Mouse (Mus musculus) left cerebral cortex, adult 18-20 months (tissue): Measurements from ENCODE around the gene Herc4. TPM values are rescaled to one million over a fixed set of nuclear protein-coding genes. Genes with fewer than 3 reads are reported as not detected.

Experiments
- DNase-seq, 2 experiments: peaks; one replicate each; pipeline ENCODE4 v3.0.0; 2021 to 2022; ENCODE audit warnings: low spot score in 2 of 2, mixed read lengths in 1 of 2
- long read RNA-seq, 2 experiments: library from polyadenylated mRNA; stranded (forward); transcript quantifications; one replicate each; pipeline ENCODE4 v2.0.0; 2021
- total RNA-seq, 2 experiments: library from RNA; stranded (reverse); gene quantifications; 2 replicates each; pipeline ENCODE4 v1.2.3; 2021

Herc4 gene
- 10 to 100 TPM; 52.9 to 53.9 TPM for total RNA-seq
- long read RNA-seq, experiment 1, transcript Herc4-208 (26 exons, 3,914 nt): major isoform, 13 of 19 reads
- long read RNA-seq, experiment 1, partial matches to known transcripts: 1 of 19 reads
- long read RNA-seq, experiment 1, other reads (novel, unspliced or antisense): 3 of 19 reads
- long read RNA-seq, experiment 2, transcript Herc4-208 (26 exons, 3,914 nt): major isoform, 7 of 21 reads
- long read RNA-seq, experiment 2, partial matches to known transcripts: 4 of 21 reads
- long read RNA-seq, experiment 2, other reads (novel, unspliced or antisense): 6 of 21 reads

DNA sequence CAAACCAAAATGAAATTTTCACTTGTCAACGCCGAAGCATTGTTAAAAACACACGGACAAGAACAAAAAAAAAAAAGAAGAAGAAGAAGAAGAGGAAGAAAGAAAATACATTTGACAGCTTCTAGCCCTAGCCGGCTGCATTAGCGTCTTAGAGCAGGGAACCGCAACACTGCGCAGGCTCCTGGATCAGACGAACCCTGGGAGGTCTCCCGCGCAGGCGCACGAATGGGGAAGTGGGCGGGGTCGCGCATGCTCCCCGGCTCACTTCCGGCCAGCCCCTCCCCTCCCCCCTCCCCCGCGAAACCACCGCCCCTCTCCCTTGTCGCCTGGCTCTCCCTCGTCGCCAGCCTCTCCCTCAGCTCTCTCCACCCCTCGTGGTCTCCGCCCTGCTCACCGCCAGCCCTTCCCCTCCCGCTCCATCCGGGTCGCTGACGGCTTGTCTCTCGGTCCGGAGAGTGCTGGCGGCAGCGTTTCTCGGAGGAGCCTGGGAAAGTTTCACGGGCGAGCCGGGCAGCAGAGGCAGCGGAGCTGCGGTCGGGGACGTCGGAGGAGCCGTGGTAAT, at the start of gene Herc4:
Herc4 (plus strand) TSS at position 318 of the 562 bp plus-strand sequence.
- DNase-seq: peak; percentile 94 to 95

DNA sequence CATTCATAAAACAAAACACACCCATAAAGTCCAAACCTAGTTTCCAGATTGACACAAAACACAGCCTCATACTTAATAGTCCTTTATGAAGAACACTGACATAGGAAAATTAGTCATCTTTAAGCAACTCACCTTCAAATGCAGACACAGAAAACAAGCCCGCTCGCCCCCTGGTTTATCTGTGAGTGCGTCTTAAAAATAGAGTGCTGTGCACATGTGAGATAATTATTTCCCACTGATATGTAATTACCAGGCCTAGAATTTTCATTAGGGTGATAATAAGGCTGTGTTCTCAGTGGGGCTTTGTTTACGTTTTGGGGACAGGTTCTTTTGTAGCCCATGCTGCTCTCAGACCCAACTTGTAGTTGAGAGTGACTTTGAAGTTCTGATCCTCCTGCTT, 44.6 kb upstream of the Herc4 start:
- no peak for DNase-seq

DNA sequence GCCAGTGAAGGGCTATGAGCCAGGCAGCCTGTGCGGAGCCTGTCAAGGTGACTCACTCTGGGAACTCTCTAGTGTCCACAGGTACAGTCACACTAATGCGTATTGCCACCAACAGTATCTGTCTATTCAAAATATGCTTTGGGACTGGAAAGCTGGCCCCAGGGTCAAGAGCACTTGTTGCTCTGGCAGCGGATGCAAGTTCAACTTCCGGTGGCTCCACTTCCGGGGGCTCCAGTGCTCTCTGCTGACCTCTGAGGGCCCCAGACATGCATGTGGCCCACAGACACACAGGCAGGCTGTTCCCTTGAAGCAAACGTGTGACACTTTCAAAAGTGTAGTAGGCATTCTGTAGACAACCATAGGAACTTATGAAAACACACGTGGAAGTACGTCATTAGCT, 42.1 kb upstream of the Herc4 start:
- DNase-seq: no peak

DNA sequence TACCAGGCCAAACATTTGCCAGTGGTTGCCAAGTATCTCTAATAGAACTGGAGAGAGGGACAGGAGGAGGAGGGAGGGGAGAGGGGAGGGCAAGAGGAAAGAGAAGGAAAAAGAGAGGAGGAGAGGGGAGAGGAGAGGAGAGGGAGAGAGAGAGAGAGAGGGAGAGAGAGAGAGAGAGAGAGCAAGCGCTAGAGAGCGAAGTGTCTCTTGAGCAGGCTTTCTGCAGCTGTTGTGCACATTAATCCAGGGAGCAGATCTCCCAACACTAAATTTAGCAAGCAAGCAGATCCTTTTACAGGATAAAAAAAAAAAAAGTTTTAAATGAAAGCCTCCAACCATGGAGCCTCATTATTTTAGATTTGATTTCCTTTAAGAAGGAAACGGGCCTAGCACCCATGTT, 40.6 kb upstream of the Herc4 start:
- DNase-seq: no peak

GRCm38 (mm10) chr10:63203728-63204127, 39.9 kb upstream of the Herc4 start, which contains the start of gene Mypn:
Gene Mypn, minus strand, starts transcription at chr10:63203952.
- DNase-seq: no peak

- no peak for DNase-seq
These were observed 34.7 kb upstream of the Herc4 start for GRCm38 (mm10) chr10:63208871-63209270.

GRCm38 (mm10) chr10:63221081-63221783, 22.4 kb upstream of the Herc4 start:
- peak in 1 of 2 experiments; percentile 7 for DNase-seq

DNA sequence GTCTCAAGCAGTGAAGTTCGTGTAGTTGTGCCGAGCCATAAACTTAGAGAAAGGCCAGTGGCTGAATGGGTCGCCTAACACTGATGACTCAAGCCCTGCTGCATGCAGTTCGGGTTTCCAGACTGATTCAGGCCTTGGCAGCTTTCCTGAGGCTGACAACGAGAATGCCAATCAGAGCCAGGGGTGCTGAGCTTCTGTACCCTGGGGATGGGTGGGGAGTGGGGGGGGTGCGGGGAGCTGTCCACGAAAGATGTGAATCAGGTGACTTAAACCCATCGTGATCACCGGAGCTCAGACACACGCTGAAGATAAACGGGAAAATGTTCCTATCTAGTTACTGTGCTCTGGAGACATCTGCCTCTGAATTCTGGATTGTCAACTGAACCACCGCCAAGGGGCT, 19.3 kb upstream of the Herc4 start:
- DNase-seq: no peak

DNA sequence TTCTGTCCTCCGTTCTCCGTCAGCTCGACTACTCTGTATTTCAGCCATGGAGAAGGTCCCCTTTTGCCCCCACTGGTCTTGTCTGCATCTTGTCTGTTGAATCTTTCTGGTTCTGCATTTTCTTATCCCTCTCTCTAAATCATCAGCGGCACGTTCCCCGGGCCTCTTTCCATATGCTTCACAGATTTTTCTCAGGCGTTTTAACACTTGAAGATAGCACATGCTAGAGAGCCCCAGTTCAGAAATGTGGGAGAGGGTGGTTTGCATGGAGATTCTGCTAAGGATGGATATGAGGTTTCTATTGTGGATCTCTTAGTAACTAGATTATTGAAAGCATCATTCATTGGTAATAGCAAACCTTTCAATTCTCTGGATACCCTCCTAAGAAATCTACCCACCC, 13.3 kb upstream of the Herc4 start:
- no peak for DNase-seq

- DNase-seq: peak; percentile 12 to 28
These were observed 12.8 kb upstream of the Herc4 start for GRCm38 (mm10) chr10:63230854-63231253.

- DNase-seq: no peak
These were observed 12.0 kb upstream of the Herc4 start for GRCm38 (mm10) chr10:63231630-63232029.

DNA sequence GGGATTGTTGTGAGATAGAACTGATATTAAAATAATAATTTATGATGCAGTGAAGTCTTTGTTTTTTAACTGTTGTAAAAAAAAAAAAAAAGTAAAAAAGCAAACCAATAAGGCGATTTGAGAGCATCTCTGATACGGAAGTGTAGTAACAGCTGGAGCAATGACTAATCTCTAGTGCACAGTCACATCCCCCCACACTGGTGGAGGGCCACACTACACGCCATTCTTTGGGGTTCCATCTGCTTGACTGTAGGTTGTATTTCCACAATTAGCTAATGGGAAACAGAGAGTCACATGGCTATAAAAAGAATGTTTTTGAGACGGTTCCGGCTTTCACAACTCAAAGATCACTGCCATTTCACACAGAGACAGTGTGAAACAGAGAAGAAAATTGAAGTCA, 9.5 kb upstream of the Herc4 start:
- no peak for DNase-seq

- DNase-seq: no peak
These were observed 7.7 kb upstream of the Herc4 start for GRCm38 (mm10) chr10:63235889-63236288.

DNA sequence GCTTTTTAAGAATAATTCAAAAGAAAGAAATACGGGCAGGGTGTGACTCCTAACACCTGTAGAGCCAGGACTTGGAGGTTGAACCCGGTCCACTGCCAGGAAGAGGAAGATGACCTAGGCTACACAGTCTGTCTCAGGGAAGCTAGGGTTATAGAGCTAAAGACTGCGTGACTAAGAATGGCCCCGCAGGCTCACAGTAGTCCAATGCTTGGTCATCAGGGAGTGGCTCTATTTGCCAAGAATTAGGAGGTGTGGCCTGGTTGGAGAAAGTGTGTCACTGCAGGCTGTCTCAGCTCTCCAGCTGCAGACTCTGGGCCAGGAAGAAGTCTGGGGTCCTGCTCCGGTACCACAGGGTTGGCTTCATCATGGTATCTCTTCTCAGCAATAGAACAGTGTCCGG, 6.9 kb upstream of the Herc4 start:
- DNase-seq: no peak

DNA sequence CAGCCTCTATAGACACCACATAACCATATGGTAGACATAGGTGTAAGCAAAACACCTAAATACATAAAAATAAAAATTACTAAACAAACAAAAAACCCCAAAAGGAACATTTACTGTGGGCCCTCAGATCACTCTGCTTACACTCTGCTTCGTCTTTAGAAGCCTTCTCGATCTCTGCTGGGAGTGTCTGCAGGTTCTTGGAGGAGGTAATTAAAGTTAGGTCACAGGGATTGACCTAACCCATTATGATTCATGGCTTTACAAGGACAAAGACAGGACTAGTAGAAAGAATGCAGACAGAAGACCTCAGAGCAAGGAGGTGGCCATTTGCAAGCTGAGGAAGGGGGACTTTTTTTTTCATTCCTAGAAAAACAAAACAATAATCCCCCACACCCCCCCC, 6.4 kb upstream of the Herc4 start:
- DNase-seq: no peak

- no peak for DNase-seq
These were observed 5.5 kb upstream of the Herc4 start for GRCm38 (mm10) chr10:63238090-63238489.

DNA sequence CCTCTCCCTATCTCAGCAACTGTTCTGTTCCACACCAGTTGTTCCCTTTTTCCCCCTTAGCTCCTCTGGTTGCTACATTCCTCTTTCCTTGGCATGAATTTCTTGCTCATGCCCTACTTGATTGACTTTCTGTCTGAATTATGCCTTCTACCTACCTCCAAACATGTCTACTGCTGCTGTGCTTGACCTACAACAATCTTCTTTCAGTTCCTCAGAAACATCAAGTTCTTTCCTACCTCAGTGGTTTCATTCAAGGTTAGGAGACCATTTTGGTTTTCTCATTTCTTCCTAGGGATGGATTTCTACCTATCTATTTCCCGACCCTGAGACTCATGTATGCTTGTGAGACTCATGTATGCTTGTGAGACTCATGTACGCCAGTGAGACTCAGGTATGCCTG, 3.8 kb upstream of the Herc4 start:
- no peak for DNase-seq

DNA sequence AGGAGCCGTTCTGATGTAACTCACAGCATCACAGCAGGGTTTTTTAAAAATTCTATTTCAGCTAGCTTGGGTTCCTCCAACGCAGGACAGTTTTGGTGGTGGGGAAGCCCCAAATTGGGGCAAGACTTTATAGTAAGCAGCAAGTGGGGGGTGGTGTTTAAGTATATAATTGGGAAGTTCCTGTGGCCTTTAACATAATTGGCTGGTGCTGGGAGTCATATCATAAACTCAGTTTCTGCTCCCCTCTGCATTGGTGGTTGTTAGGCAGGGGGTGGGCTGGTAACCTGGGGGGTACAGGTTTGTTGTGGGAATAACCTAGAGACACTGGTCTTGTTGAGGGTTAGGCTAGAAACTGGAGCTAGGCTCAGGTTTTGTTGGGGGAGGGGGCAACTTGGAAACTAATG, 2.7 kb upstream of the Herc4 start:
- DNase-seq: no peak

- DNase-seq: no peak
These were observed 693 bp upstream of the Herc4 start for GRCm38 (mm10) chr10:63242798-63243435.

DNA sequence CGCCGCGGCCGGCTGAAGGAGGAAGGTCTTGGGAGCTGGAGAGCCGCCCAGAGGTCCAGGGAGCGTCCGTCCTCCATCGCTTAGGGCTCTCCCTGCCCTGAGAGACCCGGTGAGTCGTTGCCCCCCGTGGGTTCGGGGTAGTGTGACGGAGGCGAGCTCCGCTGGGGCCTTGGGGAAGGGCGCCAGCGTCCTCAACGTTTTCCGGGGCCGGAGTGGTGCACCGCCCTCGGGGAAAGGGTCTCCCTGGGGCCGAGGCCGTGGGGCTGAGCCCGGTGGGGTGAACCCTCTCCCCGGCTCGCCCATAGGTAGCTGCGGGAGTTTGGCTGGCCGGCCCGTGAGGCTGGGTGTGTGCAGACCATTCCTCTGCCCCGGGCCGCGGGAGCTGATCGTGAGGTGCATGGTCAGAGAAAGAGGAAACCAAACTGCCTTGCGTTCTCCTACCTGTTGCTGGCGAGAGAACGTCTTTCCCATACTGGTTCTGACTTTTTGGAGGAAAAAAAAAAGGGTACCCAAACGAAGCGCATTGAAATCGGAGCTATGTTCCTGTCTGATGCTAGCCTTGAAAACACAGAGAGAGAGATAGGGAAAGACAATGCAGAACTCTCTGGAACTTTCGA, 553 bp downstream of the Herc4 start:
- DNase-seq: peak; percentile 23 to 38

- DNase-seq: no peak
These were observed 1.1 kb downstream of the Herc4 start for GRCm38 (mm10) chr10:63244746-63245145.

DNA sequence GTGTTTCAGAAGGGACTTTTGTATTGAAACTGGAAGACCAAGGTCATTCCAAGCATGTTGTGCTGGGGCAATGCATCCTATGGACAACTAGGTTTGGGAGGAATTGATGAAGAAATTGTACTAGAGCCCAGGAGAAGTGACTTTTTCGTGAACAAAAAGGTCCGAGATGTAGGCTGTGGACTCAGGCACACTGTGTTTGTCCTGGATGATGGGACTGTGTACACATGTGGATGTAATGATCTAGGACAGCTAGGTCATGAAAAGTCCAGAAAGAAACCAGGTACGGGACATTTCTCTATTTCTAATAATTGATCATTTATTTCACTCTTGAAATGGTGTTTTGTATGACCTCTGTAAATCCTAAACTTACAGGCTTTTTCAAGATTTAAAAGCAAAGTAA, 2.2 kb downstream of the Herc4 start:
- DNase-seq: no peak
